Mouse (Mus musculus) cortical plate, adult 2 months (tissue): ENCODE measurements around the gene Mecr.

ENCODE experiments used
- CTCF ChIP-seq: fragments of 200-500 bp; IDR thresholded peaks from 2 replicates; pipeline ENCODE4 v1.5.1; 2011; ENCODE audit warnings: mild to moderate bottlenecking, control low read depth, low read length; ENCODE audit not compliant: insufficient read depth; ENCODE audit errors: extremely low read depth
- POLR2A ChIP-seq: fragments of 200-500 bp; IDR thresholded peaks from 2 replicates; pipeline ENCODE4 v1.6.1; 2011; ENCODE audit warnings: mild to moderate bottlenecking, low read length, control low read depth; ENCODE audit not compliant: insufficient read depth; ENCODE audit errors: extremely low read depth

GRCm38 (mm10) chr4:131898503-131899179, 55.4 kb downstream of the Mecr start:
- TF ChIP-seq CTCF (no peak), POLR2A (no peak)
